Mouse (Mus musculus) myocyte (in vitro differentiated cells): ENCODE measurements around the gene Hnrnpa3.
"Not testable (repeated sequence)": the region's sequence is repeated elsewhere in the genome, so short reads cannot be mapped to it uniquely, and the experiment has no call there.

Experiments used
- CEBPB ChIP-seq: IDR thresholded peaks from 2 replicates; pipeline ENCODE4 v1.6.1; 2011; ENCODE audit warnings: mild to moderate bottlenecking, moderate library complexity; ENCODE audit not compliant: poor library complexity, insufficient read depth, severe bottlenecking
- MAX ChIP-seq: IDR thresholded peaks from one replicate; pipeline ENCODE4 v1.6.1; 2011; ENCODE audit warnings: low read depth, mild to moderate bottlenecking, control low read depth
- POLR2A ChIP-seq: IDR thresholded peaks from one replicate; pipeline ENCODE4 v1.6.1; 2011; ENCODE audit warnings: low read depth, mild to moderate bottlenecking, control low read depth, moderate library complexity; ENCODE audit not compliant: insufficient read length
- SRF ChIP-seq: IDR thresholded peaks from one replicate; pipeline ENCODE4 v1.6.1; 2011; ENCODE audit warnings: low read depth; ENCODE audit not compliant: control insufficient read depth, insufficient read length
- TCF12 ChIP-seq: IDR thresholded peaks from one replicate; pipeline ENCODE4 v1.6.1; 2011; ENCODE audit warnings: mild to moderate bottlenecking, control low read depth; ENCODE audit not compliant: poor library complexity, insufficient read depth, severe bottlenecking

- not testable (repeated sequence) for TF ChIP-seq POLR2A, CEBPB, MAX, TCF12, SRF
These were observed 21.2 kb upstream of the Hnrnpa3 start for GRCm38 (mm10) chr2:75637822-75638221.
